Mouse (Mus musculus): Measurements from ENCODE around the gene Rnasel.

GRCm38 (mm10) chr1:153702166-153702852, 46.9 kb upstream of the Rnasel start:
- TF ChIP-seq ZNF384 (IDR thresholded peaks at IDR 0.05; ENCODE audit: low read depth, low read length) = no peak
- no peak for TF ChIP-seq CHD2 (IDR thresholded peaks at IDR 0.05; ENCODE audit: low read depth, low read length)
- TF ChIP-seq HCFC1 (IDR thresholded peaks at IDR 0.05; ENCODE audit: borderline replicate concordance, insufficient read depth, low read length) = no peak
